Mouse (Mus musculus): ENCODE results near the gene Dand5. TPM values are rescaled to one million over a fixed set of nuclear protein-coding genes. Genes with fewer than 3 reads are reported as not detected.

Gene Dand5
- polyA plus RNA-seq, 1 experiment from 2014 or later = 6.0 TPM

DNA sequence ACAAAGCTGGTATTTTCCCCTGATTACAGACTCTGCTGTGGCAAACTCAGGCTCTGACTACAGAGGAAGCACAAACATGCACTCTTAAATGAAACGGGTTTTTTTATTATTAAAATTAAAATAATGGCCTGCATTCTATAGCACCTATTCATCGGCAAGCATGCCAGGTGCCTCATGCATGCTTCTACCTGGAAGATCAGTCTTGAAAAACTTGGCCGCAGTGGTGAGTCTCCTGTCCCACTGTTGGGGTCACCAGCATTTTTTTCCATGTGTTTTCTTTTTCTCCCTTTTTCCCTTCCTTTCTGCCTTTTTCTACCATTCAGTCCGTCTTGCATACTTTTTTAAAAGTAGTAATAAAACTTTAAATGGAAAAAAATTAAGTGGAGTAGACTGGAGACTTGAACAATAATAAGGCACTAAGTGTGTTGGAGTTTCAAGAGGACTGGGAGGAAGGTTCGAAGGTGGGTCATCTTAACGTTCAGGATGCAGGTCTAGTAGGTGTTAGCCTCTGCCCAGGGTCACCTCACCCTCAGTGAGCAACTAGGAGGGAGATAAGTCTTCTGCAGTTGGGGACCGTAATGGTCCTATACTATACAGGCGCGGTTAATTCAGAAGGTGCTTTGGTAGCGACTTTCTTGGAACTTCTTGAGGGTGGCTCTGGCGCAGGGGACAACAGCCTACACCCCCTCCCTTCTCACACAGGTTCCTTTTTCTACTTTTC is 39.3 kb downstream of the Dand5 start:
- no peak for ATAC-seq (ENCODE audit: insufficient read depth, low FRiP score)
- Histone ChIP-seq H3K9me3 (replicated peaks; ENCODE audit: control insufficient read depth, low read length) (no peaks in the 10 kb centered on the region), H3K27ac (ENCODE audit: low read length) (no peak overlapping the region), H3K4me3 (replicated peaks; ENCODE audit: low read length) (no peak overlapping the region), H3K27me3 (ENCODE audit: control insufficient read depth, insufficient read depth, low read length) (peaks cover 51% of the 10 kb centered on the region), H3K9ac (ENCODE audit: low read length) (no peak overlapping the region), H3K4me2 (ENCODE audit: low read depth, low read length) (no peak overlapping the region), H3K4me1 (ENCODE audit: control insufficient read depth, insufficient read depth, low read length) (peaks cover 62% of the 10 kb centered on the region), H3K36me3 (ENCODE audit: control insufficient read depth, insufficient read depth, low read length) (no peaks in the 10 kb centered on the region)
- 46% methylated on average over 11 of the region's 11 CpGs for WGBS

DNA sequence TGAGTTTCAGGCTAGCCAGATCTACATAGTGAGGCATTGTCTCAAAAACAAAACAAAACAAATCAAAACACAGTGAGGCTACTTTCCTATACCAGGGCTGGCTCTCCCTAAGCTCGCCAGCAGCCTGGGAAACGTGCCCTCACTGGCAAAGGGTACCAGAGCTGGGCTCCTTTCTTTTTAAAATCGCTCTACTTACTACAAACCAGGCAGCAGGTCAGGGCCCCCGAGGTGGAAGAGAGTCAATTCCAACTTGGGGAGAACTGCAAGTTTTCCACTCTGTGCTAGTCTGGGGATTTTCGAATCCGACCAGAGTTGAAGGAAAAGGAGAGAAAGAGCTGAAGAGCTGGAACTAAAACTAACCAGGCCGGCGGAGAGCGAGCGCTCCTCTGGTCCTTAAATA is 39.9 kb downstream of the Dand5 start:
- Histone ChIP-seq H3K27me3 (ENCODE audit: control insufficient read depth, insufficient read depth, low read length) (peaks cover 51% of the 10 kb centered on the region), H3K27ac (ENCODE audit: low read length) (no peak overlapping the region), H3K4me1 (ENCODE audit: control insufficient read depth, insufficient read depth, low read length) (peaks cover 62% of the 10 kb centered on the region), H3K9me3 (replicated peaks; ENCODE audit: control insufficient read depth, low read length) (no peaks in the 10 kb centered on the region), H3K4me3 (replicated peaks; ENCODE audit: low read length) (no peak overlapping the region), H3K9ac (ENCODE audit: low read length) (no peak overlapping the region), H3K36me3 (ENCODE audit: control insufficient read depth, insufficient read depth, low read length) (no peaks in the 10 kb centered on the region), H3K4me2 (ENCODE audit: low read depth, low read length) (no peak overlapping the region)
- 63% methylated on average over 10 of the region's 10 CpGs for WGBS
- ATAC-seq (ENCODE audit: insufficient read depth, low FRiP score) = no peak

DNA sequence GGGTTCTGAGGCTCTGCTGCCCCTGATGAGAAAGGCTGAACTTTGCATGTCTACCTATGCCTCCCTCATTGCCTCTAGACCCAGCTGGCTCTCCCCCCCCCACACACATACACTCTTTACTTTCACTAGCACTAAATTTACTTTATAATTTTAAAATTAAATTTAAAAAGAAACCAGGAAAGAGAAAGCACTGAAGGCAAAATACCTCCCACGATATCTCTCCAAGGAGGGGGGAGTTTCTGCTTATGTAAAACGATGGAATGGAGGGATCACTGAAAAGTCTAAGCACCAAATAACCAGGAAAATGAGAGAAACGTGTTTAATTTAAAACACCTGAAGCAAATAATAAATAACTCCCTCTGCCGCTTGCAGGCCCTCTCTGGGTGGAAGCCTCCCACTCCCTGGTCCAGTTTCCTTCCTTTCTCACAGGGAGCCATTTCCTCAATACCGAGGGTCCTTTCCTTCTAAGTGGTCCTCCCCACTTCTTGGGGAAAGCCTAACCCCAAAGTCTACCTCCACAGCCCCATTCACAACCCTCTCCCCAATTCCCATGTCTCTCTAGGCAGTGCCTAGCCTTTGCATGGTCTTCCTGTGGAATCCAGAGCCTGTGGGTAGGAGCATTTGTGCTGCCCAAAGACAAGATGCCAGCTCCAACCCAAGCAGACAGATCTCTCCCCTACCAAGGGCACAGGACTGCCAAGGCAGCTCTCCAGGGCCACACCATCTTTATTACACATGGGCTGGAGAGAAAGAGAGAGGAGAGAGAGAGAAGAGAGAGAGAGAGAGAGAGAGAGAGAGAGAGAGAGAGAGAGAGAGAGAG is 40.7 kb downstream of the Dand5 start:
- no peak overlapping the region; the same call in 1 of the 2 replicates for H3K27ac ChIP-seq (ENCODE audit: low read length)
- 52% methylated on average over 5 of the region's 5 CpGs for WGBS
- no peak overlapping the region for H3K4me3 ChIP-seq (replicated peaks; ENCODE audit: low read length)
- H3K27me3 ChIP-seq (ENCODE audit: control insufficient read depth, insufficient read depth, low read length) = peaks cover 50% of the 10 kb centered on the region
- peaks cover 57% of the 10 kb centered on the region for H3K4me1 ChIP-seq (ENCODE audit: control insufficient read depth, insufficient read depth, low read length)
- no peak overlapping the region for H3K4me2 ChIP-seq (ENCODE audit: low read depth, low read length)
- no peaks in the 10 kb centered on the region for H3K36me3 ChIP-seq (ENCODE audit: control insufficient read depth, insufficient read depth, low read length)
- H3K9ac ChIP-seq (ENCODE audit: low read length) = peak overlapping the region; percentile 38; the same call in 1 of the 2 replicates
- no peak for ATAC-seq (ENCODE audit: insufficient read depth, low FRiP score)
- no peaks in the 10 kb centered on the region for H3K9me3 ChIP-seq (replicated peaks; ENCODE audit: control insufficient read depth, low read length)

DNA sequence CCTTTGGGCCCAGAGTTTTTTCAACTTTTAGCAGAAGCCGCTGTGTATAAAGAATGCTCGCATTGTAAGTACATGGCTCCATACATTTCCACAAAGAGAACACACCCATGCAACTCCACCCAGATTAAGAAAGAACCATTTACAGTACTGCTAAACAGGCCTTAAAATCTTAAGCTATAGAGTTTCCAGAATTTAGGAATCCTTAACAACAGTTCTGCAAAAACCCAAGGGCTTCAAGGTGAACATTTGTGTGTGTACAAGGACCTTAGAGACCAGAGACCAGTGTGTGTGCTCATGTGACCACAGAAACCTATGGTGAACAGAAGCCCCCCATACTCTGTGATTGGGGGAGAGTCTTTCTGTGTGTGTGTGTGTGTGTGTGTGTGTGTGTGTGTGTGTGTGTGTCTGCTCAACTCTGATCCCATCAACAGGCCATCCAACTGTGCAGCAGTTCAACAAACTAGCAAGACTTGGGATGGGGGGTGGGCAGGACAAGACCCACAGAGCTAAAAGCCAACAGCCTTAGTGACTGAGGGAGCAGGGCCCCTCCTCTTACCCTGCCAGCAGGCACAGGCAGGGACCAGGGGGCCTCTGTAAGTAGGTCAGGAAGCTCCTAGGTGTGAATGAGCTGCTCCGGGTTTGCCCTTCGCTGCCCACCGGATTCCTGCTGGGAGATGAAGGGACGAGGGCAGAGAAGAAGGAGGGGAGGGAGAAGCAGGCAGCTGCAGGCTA is 41.5 kb downstream of the Dand5 start:
- H3K4me2 ChIP-seq (ENCODE audit: low read depth, low read length) = no peak overlapping the region
- peaks cover 53% of the 10 kb centered on the region for H3K4me1 ChIP-seq (ENCODE audit: control insufficient read depth, insufficient read depth, low read length)
- no peaks in the 10 kb centered on the region for H3K36me3 ChIP-seq (ENCODE audit: control insufficient read depth, insufficient read depth, low read length)
- no peak overlapping the region for H3K4me3 ChIP-seq (replicated peaks; ENCODE audit: low read length)
- H3K27me3 ChIP-seq (ENCODE audit: control insufficient read depth, insufficient read depth, low read length) = peaks cover 46% of the 10 kb centered on the region
- H3K27ac ChIP-seq (ENCODE audit: low read length) = no peak overlapping the region; the same call in 1 of the 2 replicates
- no peaks in the 10 kb centered on the region for H3K9me3 ChIP-seq (replicated peaks; ENCODE audit: control insufficient read depth, low read length)
- H3K9ac ChIP-seq (ENCODE audit: low read length) = no peak overlapping the region
- ATAC-seq (ENCODE audit: insufficient read depth, low FRiP score) = no peak
- WGBS = 53% methylated on average over 6 of the region's 6 CpGs

DNA sequence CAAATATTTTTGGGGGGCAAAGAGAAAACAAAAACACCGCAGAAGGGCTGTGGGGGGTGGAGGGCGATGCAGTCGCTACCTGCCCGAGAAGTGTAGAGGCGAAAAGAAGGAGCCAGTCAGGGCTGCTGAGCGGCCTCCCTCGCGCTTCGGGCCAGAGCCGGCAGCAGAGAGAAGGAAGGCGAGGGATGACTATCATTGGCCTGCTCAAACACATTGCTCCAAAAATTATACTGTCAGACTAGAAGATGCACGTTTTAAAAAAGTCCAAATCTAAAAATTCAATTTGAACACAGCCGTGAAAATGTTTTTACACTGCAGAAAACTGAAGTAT is 42.4 kb downstream of the Dand5 start:
- Histone ChIP-seq H3K36me3 (ENCODE audit: control insufficient read depth, insufficient read depth, low read length) (no peaks in the 10 kb centered on the region), H3K4me3 (replicated peaks; ENCODE audit: low read length) (no peak overlapping the region), H3K27ac (ENCODE audit: low read length) (no peak overlapping the region), H3K9me3 (replicated peaks; ENCODE audit: control insufficient read depth, low read length) (no peaks in the 10 kb centered on the region), H3K9ac (ENCODE audit: low read length) (no peak overlapping the region), H3K4me2 (ENCODE audit: low read depth, low read length) (no peak overlapping the region), H3K27me3 (ENCODE audit: control insufficient read depth, insufficient read depth, low read length) (peaks cover 41% of the 10 kb centered on the region), H3K4me1 (ENCODE audit: control insufficient read depth, insufficient read depth, low read length) (peaks cover 53% of the 10 kb centered on the region)
- WGBS = 54% methylated on average over 13 of the region's 13 CpGs
- no peak for ATAC-seq (ENCODE audit: insufficient read depth, low FRiP score)

DNA sequence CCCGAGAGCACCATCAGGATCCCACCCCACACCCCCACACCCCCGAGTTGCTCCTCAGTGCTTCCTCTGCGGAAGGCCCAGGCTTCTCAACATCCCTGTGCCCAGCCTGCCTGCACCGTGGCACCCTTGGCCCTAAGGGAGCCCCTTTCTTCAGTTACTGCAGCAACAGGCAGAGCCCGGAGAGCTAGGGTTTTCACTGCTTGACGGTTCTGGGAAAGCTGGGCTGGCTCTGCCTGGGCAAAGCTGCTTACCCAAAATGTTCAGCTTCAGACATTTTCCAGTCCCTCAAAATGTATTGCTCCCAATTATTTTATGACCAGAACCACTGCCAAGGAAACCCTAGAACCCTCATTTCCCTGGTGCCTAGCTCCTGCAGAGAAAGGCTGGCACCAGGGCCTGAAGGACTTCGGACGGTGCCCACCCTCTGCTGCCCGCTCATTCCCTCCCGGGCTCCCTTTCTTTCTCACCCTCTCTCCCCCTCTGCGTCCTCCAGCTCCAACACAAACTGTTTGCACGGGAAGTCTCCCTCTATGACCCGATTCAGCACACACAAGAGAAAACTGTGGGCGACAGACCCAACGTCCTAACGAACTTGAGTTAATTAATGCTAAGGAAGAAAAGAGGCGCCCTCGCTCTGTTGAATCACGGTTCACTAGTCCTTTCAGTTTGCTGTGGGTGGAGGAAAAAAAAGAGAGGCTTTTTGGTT is 43.0 kb downstream of the Dand5 start:
- H3K27ac ChIP-seq (ENCODE audit: low read length) = no peak overlapping the region
- H3K4me2 ChIP-seq (ENCODE audit: low read depth, low read length) = no peak overlapping the region
- H3K9me3 ChIP-seq (replicated peaks; ENCODE audit: control insufficient read depth, low read length) = no peaks in the 10 kb centered on the region
- H3K4me3 ChIP-seq (replicated peaks; ENCODE audit: low read length) = no peak overlapping the region
- WGBS = 42% methylated on average over 19 of the region's 19 CpGs
- peaks cover 52% of the 10 kb centered on the region for H3K4me1 ChIP-seq (ENCODE audit: control insufficient read depth, insufficient read depth, low read length)
- ATAC-seq (ENCODE audit: insufficient read depth, low FRiP score) = no peak
- H3K27me3 ChIP-seq (ENCODE audit: control insufficient read depth, insufficient read depth, low read length) = peaks cover 36% of the 10 kb centered on the region
- no peaks in the 10 kb centered on the region for H3K36me3 ChIP-seq (ENCODE audit: control insufficient read depth, insufficient read depth, low read length)
- H3K9ac ChIP-seq (ENCODE audit: low read length) = peak overlapping the region; percentile 2; the same call in 1 of the 2 replicates

DNA sequence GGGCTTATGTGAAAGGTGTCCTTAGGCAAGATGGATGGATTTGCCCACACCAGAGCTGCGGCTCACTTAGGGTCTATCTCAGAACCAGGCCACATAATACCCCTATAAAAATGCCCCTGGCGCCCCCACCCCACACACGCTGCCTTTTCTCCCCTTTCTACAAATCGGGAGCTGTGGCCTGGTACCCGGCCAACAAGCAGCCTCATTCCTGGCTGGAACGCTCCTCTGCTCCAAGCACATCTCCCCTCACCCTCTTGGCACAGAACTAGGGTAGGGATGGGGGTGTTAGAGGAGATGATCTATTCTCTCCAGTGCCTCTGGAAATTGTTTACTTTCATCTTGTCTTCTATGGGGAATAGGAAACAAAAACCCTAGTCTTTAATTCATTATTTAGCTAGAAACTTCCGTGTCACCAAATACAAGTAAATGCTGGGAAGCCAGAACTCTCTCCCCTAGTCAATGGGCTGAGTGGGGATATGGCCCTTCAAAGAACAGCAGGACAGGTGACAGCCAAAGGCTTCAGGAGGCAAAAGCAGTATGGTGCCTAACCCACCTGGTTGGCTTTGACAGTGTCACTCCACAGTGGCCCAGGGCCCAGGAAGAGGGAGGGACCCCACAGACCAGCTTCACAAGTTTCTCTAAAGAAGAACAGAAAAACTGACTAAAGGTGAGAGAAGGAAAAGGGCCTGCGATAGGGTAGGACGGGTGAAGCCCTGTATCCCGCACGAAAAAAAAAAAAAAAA is 43.8 kb downstream of the Dand5 start:
- Histone ChIP-seq H3K4me3 (replicated peaks; ENCODE audit: low read length) (no peak overlapping the region), H3K4me1 (ENCODE audit: control insufficient read depth, insufficient read depth, low read length) (peaks cover 47% of the 10 kb centered on the region), H3K9me3 (replicated peaks; ENCODE audit: control insufficient read depth, low read length) (no peaks in the 10 kb centered on the region), H3K27me3 (ENCODE audit: control insufficient read depth, insufficient read depth, low read length) (peaks cover 29% of the 10 kb centered on the region), H3K27ac (ENCODE audit: low read length) (no peak overlapping the region), H3K4me2 (ENCODE audit: low read depth, low read length) (no peak overlapping the region; the same call in 1 of the 2 replicates), H3K9ac (ENCODE audit: low read length) (no peak overlapping the region), H3K36me3 (ENCODE audit: control insufficient read depth, insufficient read depth, low read length) (no peaks in the 10 kb centered on the region)
- ATAC-seq (ENCODE audit: insufficient read depth, low FRiP score) = no peak
- 29% methylated on average over 11 of the region's 11 CpGs for WGBS

DNA sequence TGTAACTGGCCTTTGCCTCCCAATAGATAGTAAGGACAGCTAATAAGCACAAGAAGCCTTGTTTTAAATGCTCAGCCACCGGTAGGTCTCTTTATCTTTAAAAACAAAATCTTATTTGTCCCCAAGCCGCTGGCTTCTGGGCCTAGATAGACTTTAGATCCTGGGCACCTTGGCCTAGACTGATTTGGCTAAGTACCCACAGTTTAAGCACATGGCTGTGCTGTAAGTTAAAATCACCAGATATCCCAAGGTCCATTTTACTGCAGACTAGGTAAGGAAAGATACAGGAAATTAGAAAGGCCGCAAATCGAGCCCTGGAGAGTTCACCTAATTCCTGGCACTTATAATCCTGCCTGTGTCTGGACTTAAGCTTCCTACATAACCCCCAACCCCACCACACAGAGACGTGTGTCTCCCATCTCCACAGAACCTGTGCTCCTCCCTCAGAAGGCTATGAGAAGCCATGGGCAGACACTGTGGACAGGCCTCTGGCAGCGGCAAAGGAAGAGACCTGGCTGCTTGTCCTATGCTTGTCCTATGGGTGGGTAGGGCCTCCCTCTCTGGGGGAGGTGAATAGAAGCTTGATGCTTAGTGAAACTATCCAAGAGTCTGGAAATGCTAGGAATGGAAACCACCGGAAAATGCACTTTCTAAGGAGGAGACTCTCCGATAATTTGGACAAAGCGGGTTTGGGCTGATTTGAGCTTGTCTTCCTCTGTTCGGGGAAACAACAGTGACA is 44.6 kb downstream of the Dand5 start:
- no peak overlapping the region for H3K9ac ChIP-seq (ENCODE audit: low read length)
- H3K27me3 ChIP-seq (ENCODE audit: control insufficient read depth, insufficient read depth, low read length) = peaks cover 21% of the 10 kb centered on the region; the same call in 1 of the 2 replicates
- no peak overlapping the region for H3K27ac ChIP-seq (ENCODE audit: low read length)
- ATAC-seq (ENCODE audit: insufficient read depth, low FRiP score) = no peak
- WGBS = 70% methylated on average over 10 of the region's 10 CpGs
- H3K4me1 ChIP-seq (ENCODE audit: control insufficient read depth, insufficient read depth, low read length) = peaks cover 52% of the 10 kb centered on the region
- no peaks in the 10 kb centered on the region for H3K9me3 ChIP-seq (replicated peaks; ENCODE audit: control insufficient read depth, low read length)
- H3K4me3 ChIP-seq (replicated peaks; ENCODE audit: low read length) = no peak overlapping the region
- H3K36me3 ChIP-seq (ENCODE audit: control insufficient read depth, insufficient read depth, low read length) = no peaks in the 10 kb centered on the region
- no peak overlapping the region for H3K4me2 ChIP-seq (ENCODE audit: low read depth, low read length)

Data from stomach, embryonic 16.5 days (tissue).